Mouse (Mus musculus): ENCODE measurements around the gene Brd7. TPM values are rescaled to one million over a fixed set of nuclear protein-coding genes. Genes with fewer than 3 reads are reported as not detected.

The Brd7 gene
- polyA plus RNA-seq (2016; fragmentation: Nextera tagmentation; extraction: Ambion mirVana): 76.9 and 82.6 TPM in 2 replicates

DNA sequence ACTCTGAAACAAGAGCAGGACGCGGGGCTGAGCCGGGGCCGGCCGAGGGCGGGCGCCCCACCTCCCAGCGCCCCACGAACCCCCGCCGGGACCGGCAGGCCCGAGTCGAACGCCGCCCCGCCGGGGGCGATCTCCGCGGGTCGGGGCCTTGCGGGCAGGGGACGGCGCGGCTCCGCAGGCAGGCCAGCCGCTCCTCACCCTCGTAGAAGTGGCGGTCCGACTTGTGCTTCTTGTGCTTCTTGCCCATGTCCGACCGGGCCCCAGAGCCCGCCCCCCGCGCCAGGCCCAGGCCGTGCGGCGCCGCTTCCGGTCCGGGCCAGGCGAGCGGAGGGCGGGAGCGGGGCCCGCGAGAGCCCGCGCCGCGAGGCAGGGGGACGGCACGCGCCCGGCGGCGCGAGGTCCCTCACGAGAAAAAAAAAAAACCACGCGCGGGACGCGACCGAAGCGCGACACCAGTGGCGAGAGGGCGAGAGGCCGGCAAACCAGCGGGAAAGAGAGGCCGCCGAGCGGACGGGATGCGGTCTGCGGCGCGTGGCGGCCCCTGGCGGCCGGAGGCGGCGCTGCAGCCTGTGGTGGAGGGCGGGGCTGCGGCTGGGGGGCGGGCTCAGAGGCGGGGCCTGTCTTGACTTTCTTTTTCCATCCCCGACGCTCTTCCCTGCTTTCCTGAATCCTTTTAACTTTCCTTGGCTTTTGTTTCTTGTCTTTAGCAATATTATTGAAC lies at the start of gene Brd7:
Brd7 (minus strand) TSS at position 487 of the 721 bp plus-strand sequence.
- peak; percentile 84 for DNase-seq (ENCODE audit: low spot score)
- peak within 1 kb of the TSS; percentile 98 for H3K27ac ChIP-seq (replicated peaks)
- H3K4me3 ChIP-seq: peak within 1 kb of the TSS; percentile 100
- H3K27me3 ChIP-seq (ENCODE audit: low read depth, poor library complexity, severe bottlenecking): peaks cover 12% of the 10 kb centered on the region
- under 1% methylated on average over 89 of the region's 91 CpGs for WGBS
- H3K9me3 ChIP-seq (replicated peaks): no peaks in the 10 kb centered on the region
- peaks cover 29% of the 10 kb centered on the region for H3K36me3 ChIP-seq
- peaks cover 21% of the 10 kb centered on the region for H3K4me1 ChIP-seq

DNA sequence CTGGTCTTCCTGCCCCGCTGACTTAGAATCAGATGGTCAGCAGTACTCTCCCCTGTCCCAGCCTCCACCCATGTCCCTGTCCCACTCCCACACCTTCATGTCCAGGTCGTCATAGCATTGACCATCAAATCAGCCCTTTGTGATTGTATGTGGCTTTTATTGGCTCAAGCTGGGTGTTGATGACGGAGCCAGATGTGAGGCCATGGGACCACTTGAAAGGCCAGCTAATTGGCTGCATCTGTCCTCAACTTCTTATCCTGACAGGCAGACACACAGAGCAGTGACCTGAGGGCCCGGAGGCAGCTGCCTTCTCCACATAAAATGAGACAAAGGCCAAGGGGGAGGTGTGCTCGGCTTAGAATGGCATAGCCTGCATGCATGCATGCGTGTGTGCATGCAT lies 49.5 kb upstream of the Brd7 start:
- Histone ChIP-seq H3K27ac (replicated peaks) (no peak overlapping the region), H3K36me3 (no peaks in the 10 kb centered on the region), H3K9me3 (replicated peaks) (peaks cover 6% of the 10 kb centered on the region; the same call in 1 of the 2 replicates), H3K4me1 (peaks cover 4% of the 10 kb centered on the region; the same call in 1 of the 2 replicates), H3K27me3 (ENCODE audit: low read depth, poor library complexity, severe bottlenecking) (no peaks in the 10 kb centered on the region), H3K4me3 (no peak overlapping the region)
- 74% methylated on average over 6 of the region's 6 CpGs for WGBS
- no peak for DNase-seq (ENCODE audit: low spot score)

DNA sequence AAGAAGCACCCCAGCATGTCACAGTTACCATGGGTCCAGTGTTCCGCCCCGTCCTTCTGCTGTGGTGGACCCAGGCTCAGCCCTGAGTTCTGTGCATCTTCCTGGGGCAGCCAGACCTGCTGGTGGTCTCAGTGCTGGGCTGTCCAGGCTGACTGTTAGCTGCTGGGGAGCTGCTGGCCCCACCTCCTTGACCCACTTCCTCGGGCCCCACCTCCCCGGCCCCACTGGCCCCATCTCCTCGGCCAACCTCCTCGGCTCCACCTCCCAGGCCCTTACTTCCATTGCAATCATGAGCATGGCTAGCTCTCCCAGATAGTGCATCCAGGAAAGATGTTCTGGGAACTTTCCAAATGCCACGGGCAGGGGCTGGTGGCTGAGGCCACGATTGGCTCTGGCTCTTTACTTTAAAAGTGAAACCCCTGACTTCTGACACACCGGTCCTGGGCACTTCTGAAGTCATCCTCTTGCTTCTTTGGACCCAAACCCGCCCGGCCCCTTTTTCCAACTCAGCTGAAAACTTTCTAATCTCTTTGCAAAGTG lies 47.5 kb upstream of the Brd7 start:
- H3K27ac ChIP-seq (replicated peaks): no peak overlapping the region
- no peaks in the 10 kb centered on the region for H3K27me3 ChIP-seq (ENCODE audit: low read depth, poor library complexity, severe bottlenecking)
- H3K9me3 ChIP-seq (replicated peaks): peaks cover 12% of the 10 kb centered on the region; the same call in 1 of the 2 replicates
- H3K4me1 ChIP-seq: peaks cover 4% of the 10 kb centered on the region; the same call in 1 of the 2 replicates
- H3K36me3 ChIP-seq: no peaks in the 10 kb centered on the region
- WGBS: 68% methylated on average over 11 of the region's 11 CpGs
- no peak overlapping the region for H3K4me3 ChIP-seq
- no peak for DNase-seq (ENCODE audit: low spot score)

DNA sequence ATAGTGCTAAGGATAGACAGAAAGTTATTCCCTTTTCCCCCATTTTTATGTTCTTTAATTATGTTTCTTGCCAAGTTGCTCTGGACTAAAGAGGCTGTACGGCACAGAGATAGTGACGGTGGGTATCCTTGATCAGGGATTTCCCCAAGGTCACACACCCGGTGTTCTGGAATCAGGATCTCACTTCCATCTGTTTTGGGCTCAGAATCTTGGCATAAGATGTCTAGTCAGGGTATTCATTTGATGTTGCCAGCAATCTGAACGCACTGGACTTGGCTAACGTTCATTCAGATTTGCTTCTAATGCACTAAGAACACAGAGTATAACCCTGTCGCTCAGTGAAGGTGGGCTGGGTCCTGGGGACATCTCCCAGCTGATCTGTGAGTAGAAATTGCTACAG lies 45.7 kb upstream of the Brd7 start:
- H3K9me3 ChIP-seq (replicated peaks): peaks cover 12% of the 10 kb centered on the region; the same call in 1 of the 2 replicates
- H3K4me3 ChIP-seq: no peak overlapping the region
- H3K27me3 ChIP-seq (ENCODE audit: low read depth, poor library complexity, severe bottlenecking): no peaks in the 10 kb centered on the region
- DNase-seq (ENCODE audit: low spot score): no peak
- 94% methylated on average over 6 of the region's 6 CpGs for WGBS
- peaks cover 4% of the 10 kb centered on the region; the same call in 1 of the 2 replicates for H3K4me1 ChIP-seq
- no peak overlapping the region for H3K27ac ChIP-seq (replicated peaks)
- H3K36me3 ChIP-seq: no peaks in the 10 kb centered on the region

DNA sequence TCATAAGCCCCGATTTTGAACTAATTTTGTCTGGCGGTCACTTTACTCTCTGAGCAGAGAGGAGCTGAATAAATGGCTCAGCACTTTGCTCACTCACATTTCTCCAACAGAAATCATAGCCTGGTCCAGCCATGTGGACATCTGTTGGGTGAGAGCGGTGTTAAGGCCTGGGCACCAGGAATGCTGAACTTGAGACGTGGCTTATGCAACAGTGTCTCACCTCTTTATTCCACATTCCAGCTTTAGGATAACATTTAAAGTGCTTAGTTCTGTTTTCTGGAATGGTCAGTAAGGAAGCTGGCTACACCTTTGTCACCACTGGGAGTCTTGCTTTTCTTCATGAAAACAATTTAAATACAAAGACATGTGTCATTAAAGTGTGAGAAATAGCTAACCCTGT lies 36.1 kb upstream of the Brd7 start:
- DNase-seq (ENCODE audit: low spot score): no peak
- Histone ChIP-seq H3K9me3 (replicated peaks) (no peaks in the 10 kb centered on the region), H3K4me3 (no peak overlapping the region), H3K4me1 (no peaks in the 10 kb centered on the region), H3K27ac (replicated peaks) (no peak overlapping the region), H3K27me3 (ENCODE audit: low read depth, poor library complexity, severe bottlenecking) (no peaks in the 10 kb centered on the region), H3K36me3 (no peaks in the 10 kb centered on the region)
- WGBS: 95% methylated on average over 4 of the region's 4 CpGs

DNA sequence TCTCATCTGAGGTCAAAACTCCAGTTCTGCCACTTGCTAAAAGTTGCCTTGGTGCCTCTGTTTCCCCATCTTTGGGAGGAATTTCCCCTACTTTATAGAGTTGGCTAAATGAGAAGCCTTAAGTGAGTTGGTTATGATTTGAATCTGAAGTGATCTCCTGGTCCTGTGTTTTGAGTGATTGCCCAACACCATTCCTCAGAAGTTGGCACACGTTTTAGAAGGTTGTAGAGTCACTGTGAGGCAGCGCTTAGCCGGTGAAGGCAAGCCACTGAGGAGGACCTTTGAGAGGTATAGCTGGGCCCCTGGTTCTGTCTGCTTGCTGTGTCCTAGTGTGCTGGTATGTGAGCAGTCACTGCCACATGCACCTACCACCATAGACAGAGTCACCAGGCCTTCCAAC lies 31.3 kb upstream of the Brd7 start:
- peaks cover 4% of the 10 kb centered on the region; the same call in 1 of the 2 replicates for H3K4me1 ChIP-seq
- H3K27me3 ChIP-seq (ENCODE audit: low read depth, poor library complexity, severe bottlenecking): no peaks in the 10 kb centered on the region
- WGBS: 87% methylated on average over 3 of the region's 3 CpGs
- H3K4me3 ChIP-seq: no peak overlapping the region
- H3K27ac ChIP-seq (replicated peaks): no peak overlapping the region
- no peaks in the 10 kb centered on the region for H3K9me3 ChIP-seq (replicated peaks)
- no peak for DNase-seq (ENCODE audit: low spot score)
- H3K36me3 ChIP-seq: no peaks in the 10 kb centered on the region

DNA sequence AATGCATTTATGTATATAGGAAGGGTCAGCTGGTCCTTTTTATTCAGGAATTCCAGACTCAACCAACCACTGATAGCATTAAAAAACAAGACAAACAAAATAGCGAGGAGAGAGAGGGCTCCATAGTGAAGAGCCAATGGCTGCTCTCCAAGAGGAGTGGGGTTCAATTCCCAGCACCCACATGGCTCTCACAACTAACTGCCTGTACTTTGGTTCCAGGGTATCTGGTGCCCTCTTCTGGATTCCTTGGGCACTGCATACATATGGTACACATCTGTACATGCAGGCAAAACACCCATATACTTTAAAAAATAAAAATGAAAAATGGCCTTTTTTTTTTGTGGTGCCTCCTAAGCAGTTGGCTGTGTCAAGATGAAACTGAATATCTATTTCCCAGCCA lies 28.8 kb upstream of the Brd7 start:
- Histone ChIP-seq H3K36me3 (no peaks in the 10 kb centered on the region), H3K27ac (replicated peaks) (no peak overlapping the region), H3K4me1 (peaks cover 4% of the 10 kb centered on the region; the same call in 1 of the 2 replicates), H3K9me3 (replicated peaks) (no peaks in the 10 kb centered on the region), H3K4me3 (no peak overlapping the region), H3K27me3 (ENCODE audit: low read depth, poor library complexity, severe bottlenecking) (no peaks in the 10 kb centered on the region; the same call in 1 of the 2 replicates)
- 91% methylated on average over 1 of the region's 1 CpGs for WGBS
- no peak for DNase-seq (ENCODE audit: low spot score)

DNA sequence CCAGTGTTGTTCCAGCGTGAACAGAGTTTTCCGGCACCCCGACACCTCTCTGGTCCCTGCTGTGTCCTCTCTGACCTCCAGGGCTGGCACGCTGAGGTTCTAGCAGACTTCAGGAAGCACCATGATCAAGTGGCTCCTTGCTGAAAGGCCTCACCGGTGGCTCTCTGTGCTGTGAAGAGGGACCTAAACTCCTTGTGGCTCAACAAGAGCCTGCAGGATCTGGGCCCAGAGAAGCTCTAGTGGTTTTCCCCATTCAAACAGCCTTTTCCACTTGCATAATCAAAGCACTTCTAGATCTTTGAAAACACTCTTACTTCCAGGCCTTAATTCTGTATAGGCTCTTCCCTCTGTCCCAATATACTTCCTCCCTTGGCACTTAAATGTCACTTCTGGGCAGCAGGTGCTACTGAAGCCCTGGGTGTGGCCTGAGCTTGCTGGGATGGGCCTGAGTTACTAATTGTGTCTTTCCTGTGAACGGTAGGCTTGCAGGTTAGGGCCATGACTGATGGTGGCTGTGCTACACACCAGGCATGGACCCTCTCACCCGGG lies 26.8 kb upstream of the Brd7 start:
- Histone ChIP-seq H3K9me3 (replicated peaks) (no peaks in the 10 kb centered on the region), H3K4me1 (peaks cover 4% of the 10 kb centered on the region; the same call in 1 of the 2 replicates), H3K4me3 (no peak overlapping the region), H3K27ac (replicated peaks) (no peak overlapping the region), H3K36me3 (no peaks in the 10 kb centered on the region), H3K27me3 (ENCODE audit: low read depth, poor library complexity, severe bottlenecking) (no peaks in the 10 kb centered on the region; the same call in 1 of the 2 replicates)
- DNase-seq (ENCODE audit: low spot score): no peak
- 79% methylated on average over 7 of the region's 7 CpGs for WGBS

DNA sequence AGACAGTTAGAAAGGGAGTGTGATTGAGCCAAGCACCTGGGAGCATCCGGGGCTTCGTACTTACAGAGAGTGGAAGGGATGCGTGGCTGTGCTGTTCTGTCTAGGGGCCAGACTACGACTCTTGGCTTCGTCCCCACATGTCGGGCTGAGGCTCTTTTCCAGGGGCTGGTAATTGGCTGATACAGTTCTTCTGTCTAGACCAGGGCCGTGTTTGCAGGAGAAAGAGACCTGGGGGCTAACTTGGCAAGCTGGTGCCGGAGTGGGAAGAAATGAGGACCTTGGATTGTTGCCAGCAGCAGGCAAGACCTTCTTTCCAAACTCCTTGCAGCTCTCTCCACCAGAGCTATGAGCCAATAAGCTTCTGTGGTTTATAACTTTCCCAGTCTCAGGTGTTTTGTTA lies 25.9 kb upstream of the Brd7 start:
- Histone ChIP-seq H3K27ac (replicated peaks) (no peak overlapping the region), H3K4me1 (peaks cover 6% of the 10 kb centered on the region), H3K27me3 (ENCODE audit: low read depth, poor library complexity, severe bottlenecking) (no peaks in the 10 kb centered on the region; the same call in 1 of the 2 replicates), H3K9me3 (replicated peaks) (no peaks in the 10 kb centered on the region), H3K4me3 (no peak overlapping the region), H3K36me3 (no peaks in the 10 kb centered on the region)
- no peak for DNase-seq (ENCODE audit: low spot score)
- WGBS: 91% methylated on average over 8 of the region's 8 CpGs

DNA sequence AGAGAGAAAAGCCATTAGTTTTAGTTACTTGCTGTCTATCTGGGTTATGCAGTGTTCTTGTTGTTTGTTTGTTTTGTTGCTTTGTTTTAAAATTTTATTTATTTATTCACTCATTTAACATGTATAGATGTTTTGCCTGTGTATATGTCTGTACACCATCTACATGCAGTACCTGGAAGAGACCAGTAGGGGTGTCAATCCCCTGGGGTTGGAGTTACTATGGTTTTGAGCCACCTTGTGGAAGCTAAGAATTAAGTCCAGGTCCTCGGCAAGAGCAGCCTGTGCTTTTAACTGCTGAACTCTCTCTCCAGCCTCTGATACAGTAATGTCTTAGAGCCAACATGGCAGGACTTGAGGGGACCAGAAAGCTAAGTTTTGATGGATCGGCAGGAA lies 21.2 kb upstream of the Brd7 start:
- Histone ChIP-seq H3K27ac (replicated peaks) (peak overlapping the region; percentile 75), H3K27me3 (ENCODE audit: low read depth, poor library complexity, severe bottlenecking) (peaks cover 20% of the 10 kb centered on the region; the same call in 1 of the 2 replicates)

DNA sequence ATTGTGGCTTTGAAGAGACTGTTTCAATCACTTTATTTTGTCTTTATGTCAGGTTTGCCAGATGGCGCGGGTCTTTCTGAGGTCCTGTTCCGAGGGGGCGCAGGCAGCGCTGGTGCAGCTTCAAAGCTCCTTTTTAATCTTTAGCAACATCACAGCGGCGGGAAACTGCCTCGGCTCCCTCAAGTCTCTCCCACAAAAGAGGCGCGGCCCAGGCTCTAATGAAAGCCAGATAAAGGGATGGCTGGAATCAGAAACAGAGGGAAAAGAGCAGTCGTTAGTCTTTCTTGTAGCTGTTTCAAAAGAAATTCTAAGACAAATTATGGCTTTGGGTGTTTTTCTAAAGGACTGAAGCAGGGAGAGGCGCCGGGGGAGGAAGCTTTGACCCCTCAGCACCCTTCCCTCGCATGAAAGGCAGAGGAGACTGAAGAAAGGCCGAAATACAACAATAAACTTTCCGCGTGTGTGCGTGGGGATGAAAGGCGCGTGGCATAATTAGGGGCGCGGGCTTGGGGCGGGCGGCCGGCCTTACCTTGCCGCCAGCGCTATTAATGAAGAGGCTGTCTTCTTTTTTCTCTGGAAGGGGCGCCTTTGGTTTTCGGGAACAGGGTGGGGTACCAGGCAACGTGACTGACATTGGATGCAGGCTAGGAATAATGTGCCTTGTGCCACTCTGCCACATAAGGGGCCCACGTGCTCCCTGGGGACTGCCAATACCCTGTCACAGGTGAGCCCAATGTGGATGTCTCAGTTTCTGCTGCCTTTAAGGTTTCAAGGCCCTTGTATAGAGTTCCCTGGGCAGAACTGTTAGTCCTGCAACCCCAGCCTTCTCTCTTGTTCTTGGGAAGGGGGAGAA lies 20.5 kb upstream of the Brd7 start:
- H3K4me3 ChIP-seq: 0 out of 2 replicates have a peak overlapping the region, but pooled peaks have one; percentile 4
- H3K36me3 ChIP-seq: no peaks in the 10 kb centered on the region
- H3K27ac ChIP-seq (replicated peaks): peak overlapping the region; percentile 75
- peaks cover 20% of the 10 kb centered on the region; the same call in 1 of the 2 replicates for H3K27me3 ChIP-seq (ENCODE audit: low read depth, poor library complexity, severe bottlenecking)
- 68% methylated on average over 31 of the region's 31 CpGs for WGBS
- H3K4me1 ChIP-seq: peaks cover 15% of the 10 kb centered on the region
- peak; percentile 33 for DNase-seq (ENCODE audit: low spot score)
- H3K9me3 ChIP-seq (replicated peaks): no peaks in the 10 kb centered on the region

More for the DNA sequence above, 21.2 kb upstream of the Brd7 start:
- Histone ChIP-seq H3K36me3 (no peaks in the 10 kb centered on the region), H3K9me3 (replicated peaks) (no peaks in the 10 kb centered on the region), H3K4me1 (peaks cover 15% of the 10 kb centered on the region), H3K4me3 (no peak overlapping the region)
- 89% methylated on average over 2 of the region's 2 CpGs for WGBS
- DNase-seq (ENCODE audit: low spot score): no peak

DNA sequence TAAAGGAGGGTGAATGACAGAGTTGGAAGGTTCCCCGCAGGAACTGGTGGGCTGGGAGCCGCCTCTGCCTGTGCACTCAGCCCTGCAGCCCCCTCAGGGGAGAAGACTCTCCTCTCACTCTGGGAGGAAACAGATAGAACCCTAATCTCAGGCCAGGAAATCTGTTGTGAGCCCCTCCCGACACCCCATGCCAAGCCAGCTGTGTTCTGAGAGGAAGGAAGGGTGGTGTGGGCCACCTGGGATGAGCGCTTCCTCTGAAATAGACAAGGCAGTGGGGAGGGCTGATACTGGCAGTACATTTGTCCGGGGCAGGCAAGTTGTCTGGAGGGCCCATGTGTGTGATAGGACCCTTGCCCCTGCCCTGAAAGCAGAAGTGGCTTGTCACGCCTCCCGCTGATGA lies 18.5 kb upstream of the Brd7 start:
- Histone ChIP-seq H3K36me3 (no peaks in the 10 kb centered on the region), H3K4me3 (no peak overlapping the region), H3K4me1 (peaks cover 32% of the 10 kb centered on the region), H3K27me3 (ENCODE audit: low read depth, poor library complexity, severe bottlenecking) (peaks cover 23% of the 10 kb centered on the region; the same call in 1 of the 2 replicates), H3K27ac (replicated peaks) (peak overlapping the region; percentile 42; the same call in 1 of the 2 replicates), H3K9me3 (replicated peaks) (no peaks in the 10 kb centered on the region)
- DNase-seq (ENCODE audit: low spot score): no peak
- WGBS: 79% methylated on average over 7 of the region's 7 CpGs
